Mouse (Mus musculus): ENCODE measurements at regions not wholly inside any gene's neighbourhood (a gene's known extent, or its start where the extent isn't known, plus 50 kb on each side); places are given as distances from the start of the nearest gene placed in this dataset.

DNA sequence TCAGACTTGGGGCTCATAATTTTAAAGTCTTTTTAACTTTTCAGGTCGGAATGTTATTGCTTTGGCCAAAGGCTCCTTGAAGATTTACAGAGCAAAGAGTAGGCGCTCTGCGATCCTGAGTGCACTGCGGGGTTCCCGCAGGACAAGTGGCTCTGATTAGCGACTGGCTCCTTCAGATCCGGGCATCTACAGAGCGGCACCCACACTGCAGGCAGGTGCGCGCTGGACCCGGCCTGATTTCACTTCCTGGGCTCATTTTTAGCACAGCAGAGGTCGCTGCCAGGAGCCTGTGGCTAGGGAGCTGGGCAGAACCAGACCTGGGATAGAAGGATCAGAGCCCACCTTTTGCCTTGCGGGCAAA lies 156.6 kb downstream of the Matn1 start:
- H3K4me3 ChIP-seq, result peak overlapping the region; percentile 23
- WGBS, result 15% methylated on average over 13 of the region's 13 CpGs
- no peak for ATAC-seq (ENCODE audit: low FRiP score, low read depth)
- peaks cover 21% of the 10 kb centered on the region for H3K27me3 ChIP-seq
- no peak overlapping the region for H3K27ac ChIP-seq (replicated peaks)
- H3K4me2 ChIP-seq (replicated peaks), result peak overlapping the region; percentile 43
- H3K9me3 ChIP-seq, result no peaks in the 10 kb centered on the region
- H3K9ac ChIP-seq (replicated peaks), result no peak overlapping the region
- no peaks in the 10 kb centered on the region for H3K36me3 ChIP-seq
- H3K4me1 ChIP-seq, result peaks cover 20% of the 10 kb centered on the region

- Histone ChIP-seq H3K4me2 (replicated peaks) (no peak overlapping the region), H3K4me1 (peaks cover 16% of the 10 kb centered on the region), H3K9me3 (no peaks in the 10 kb centered on the region), H3K9ac (replicated peaks) (no peak overlapping the region), H3K27me3 (peaks cover 25% of the 10 kb centered on the region), H3K27ac (replicated peaks) (no peak overlapping the region), H3K36me3 (no peaks in the 10 kb centered on the region), H3K4me3 (no peak overlapping the region)
- ATAC-seq (ENCODE audit: low FRiP score, low read depth), result no peak
- WGBS, result 81% methylated on average over 4 of the region's 4 CpGs
Measured at GRCm38 (mm10) chr4:131102163-131102562, 158.0 kb downstream of the Matn1 start.

GRCm38 (mm10) chr4:131107127-131107857 lies 163.1 kb downstream of the Matn1 start:
- peaks cover 11% of the 10 kb centered on the region for H3K4me1 ChIP-seq
- 52% methylated on average over 13 of the region's 13 CpGs for WGBS
- no peak overlapping the region for H3K27ac ChIP-seq (replicated peaks)
- ATAC-seq (ENCODE audit: low FRiP score, low read depth), result no peak
- H3K4me3 ChIP-seq, result no peak overlapping the region
- no peaks in the 10 kb centered on the region for H3K9me3 ChIP-seq
- H3K9ac ChIP-seq (replicated peaks), result no peak overlapping the region
- peaks cover 34% of the 10 kb centered on the region; the same call in 1 of the 2 replicates for H3K27me3 ChIP-seq
- no peaks in the 10 kb centered on the region for H3K36me3 ChIP-seq
- no peak overlapping the region for H3K4me2 ChIP-seq (replicated peaks)

- ATAC-seq (ENCODE audit: low FRiP score, low read depth), result no peak
- Histone ChIP-seq H3K4me2 (replicated peaks) (no peak overlapping the region), H3K4me1 (peaks cover 17% of the 10 kb centered on the region), H3K27ac (replicated peaks) (no peak overlapping the region), H3K27me3 (peaks cover 37% of the 10 kb centered on the region), H3K9me3 (no peaks in the 10 kb centered on the region), H3K9ac (replicated peaks) (no peak overlapping the region), H3K36me3 (no peaks in the 10 kb centered on the region), H3K4me3 (no peak overlapping the region)
- WGBS, result 81% methylated on average over 6 of the region's 6 CpGs
Measured at GRCm38 (mm10) chr4:131112536-131112935, 168.4 kb downstream of the Matn1 start.

GRCm38 (mm10) chr4:131113727-131114303 lies 169.6 kb downstream of the Matn1 start:
- Histone ChIP-seq H3K9ac (replicated peaks) (no peak overlapping the region), H3K27ac (replicated peaks) (no peak overlapping the region), H3K4me1 (peaks cover 22% of the 10 kb centered on the region), H3K4me3 (no peak overlapping the region), H3K9me3 (no peaks in the 10 kb centered on the region), H3K4me2 (replicated peaks) (no peak overlapping the region), H3K36me3 (no peaks in the 10 kb centered on the region), H3K27me3 (peaks cover 31% of the 10 kb centered on the region)
- no peak for ATAC-seq (ENCODE audit: low FRiP score, low read depth)
- 36% methylated on average over 10 of the region's 10 CpGs for WGBS

DNA sequence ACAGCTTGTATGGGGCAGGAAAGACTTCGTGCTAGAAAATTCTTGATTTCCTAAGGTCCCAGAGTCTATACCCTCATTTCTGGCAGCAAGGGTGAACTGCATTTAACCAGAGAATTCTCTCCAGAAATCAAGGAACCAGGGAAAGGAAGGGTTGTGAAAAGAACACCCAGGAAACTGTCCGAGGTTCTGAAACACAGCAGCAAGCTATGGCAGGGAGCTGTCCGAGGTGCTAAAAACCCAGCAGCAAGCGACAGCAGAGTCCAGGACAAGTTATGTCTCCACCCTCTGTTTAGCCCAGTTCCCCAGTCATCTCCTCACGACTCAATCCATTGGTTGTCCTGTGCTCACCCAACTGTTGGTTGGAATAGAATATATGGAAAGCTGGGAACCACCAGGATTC lies 171.1 kb downstream of the Matn1 start:
- no peak overlapping the region for H3K9ac ChIP-seq (replicated peaks)
- WGBS, result 11% methylated on average over 5 of the region's 5 CpGs
- H3K4me2 ChIP-seq (replicated peaks), result no peak overlapping the region
- no peaks in the 10 kb centered on the region for H3K36me3 ChIP-seq
- no peaks in the 10 kb centered on the region for H3K9me3 ChIP-seq
- peaks cover 22% of the 10 kb centered on the region for H3K4me1 ChIP-seq
- no peak overlapping the region for H3K27ac ChIP-seq (replicated peaks)
- no peak overlapping the region for H3K4me3 ChIP-seq
- peaks cover 22% of the 10 kb centered on the region for H3K27me3 ChIP-seq
- no peak for ATAC-seq (ENCODE audit: low FRiP score, low read depth)

GRCm38 (mm10) chr4:131118586-131118985 lies 174.4 kb downstream of the Matn1 start:
- 48% methylated on average over 4 of the region's 4 CpGs for WGBS
- ATAC-seq (ENCODE audit: low FRiP score, low read depth), result no peak
- no peak overlapping the region for H3K9ac ChIP-seq (replicated peaks)
- H3K27me3 ChIP-seq, result peaks cover 12% of the 10 kb centered on the region
- no peak overlapping the region for H3K4me2 ChIP-seq (replicated peaks)
- no peak overlapping the region for H3K4me3 ChIP-seq
- no peak overlapping the region for H3K27ac ChIP-seq (replicated peaks)
- H3K9me3 ChIP-seq, result no peaks in the 10 kb centered on the region
- H3K4me1 ChIP-seq, result peaks cover 14% of the 10 kb centered on the region; the same call in 1 of the 2 replicates
- H3K36me3 ChIP-seq, result no peaks in the 10 kb centered on the region

DNA sequence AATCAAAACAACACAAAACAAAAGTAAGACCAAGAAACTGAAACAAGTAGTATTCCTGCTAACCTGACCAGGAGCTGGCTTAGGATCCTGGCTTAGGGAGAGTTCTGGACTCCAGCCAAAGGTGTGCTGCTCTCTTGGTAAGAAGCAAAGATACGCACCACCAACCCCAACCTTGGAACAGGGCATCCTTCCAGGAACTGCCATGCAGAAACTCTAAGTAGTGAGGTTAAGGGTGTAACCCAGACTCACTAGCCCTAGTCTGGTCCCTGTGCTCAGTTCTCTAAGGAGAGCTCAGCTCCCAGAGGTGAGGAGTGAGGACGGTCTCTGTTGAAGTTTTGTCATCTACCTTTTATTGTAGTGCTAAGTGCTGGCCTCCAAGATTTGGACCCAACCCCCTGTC lies 175.4 kb downstream of the Matn1 start:
- 89% methylated on average over 2 of the region's 2 CpGs for WGBS
- Histone ChIP-seq H3K4me3 (no peak overlapping the region), H3K4me2 (replicated peaks) (no peak overlapping the region)

DNA sequence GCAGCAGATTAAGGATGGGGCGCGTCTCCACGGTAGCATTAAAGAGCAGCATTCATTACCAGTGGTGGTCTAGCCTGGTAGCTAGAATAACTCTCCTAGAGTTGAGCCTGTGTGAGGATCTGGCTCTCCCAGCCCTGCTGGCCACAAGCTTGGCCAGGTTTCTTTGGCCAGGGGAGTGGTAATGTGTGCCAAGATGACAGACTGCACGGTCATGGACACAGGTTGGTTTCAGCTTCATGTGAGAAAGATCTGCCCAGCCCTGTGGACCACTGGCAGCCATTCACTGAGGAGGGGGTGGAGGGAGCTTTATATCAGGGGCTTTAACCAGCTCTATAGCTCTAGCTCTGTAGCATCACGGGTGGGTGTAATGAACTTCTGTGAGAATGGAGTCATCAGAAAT lies 176.5 kb downstream of the Matn1 start:
- no peak for ATAC-seq (ENCODE audit: low FRiP score, low read depth)
- H3K36me3 ChIP-seq, result no peaks in the 10 kb centered on the region
- H3K9ac ChIP-seq (replicated peaks), result no peak overlapping the region
- peaks cover 8% of the 10 kb centered on the region; the same call in 1 of the 2 replicates for H3K4me1 ChIP-seq
- 87% methylated on average over 5 of the region's 5 CpGs for WGBS
- H3K9me3 ChIP-seq, result no peaks in the 10 kb centered on the region
- no peak overlapping the region for H3K4me2 ChIP-seq (replicated peaks)
- no peak overlapping the region for H3K27ac ChIP-seq (replicated peaks)
- H3K4me3 ChIP-seq, result no peak overlapping the region
- H3K27me3 ChIP-seq, result peaks cover 5% of the 10 kb centered on the region; the same call in 1 of the 2 replicates

More for the DNA sequence above, 175.4 kb downstream of the Matn1 start:
- Histone ChIP-seq H3K27me3 (peaks cover 10% of the 10 kb centered on the region; the same call in 1 of the 2 replicates), H3K9me3 (no peaks in the 10 kb centered on the region), H3K9ac (replicated peaks) (no peak overlapping the region), H3K4me1 (peaks cover 8% of the 10 kb centered on the region; the same call in 1 of the 2 replicates), H3K27ac (replicated peaks) (no peak overlapping the region), H3K36me3 (no peaks in the 10 kb centered on the region)
- no peak for ATAC-seq (ENCODE audit: low FRiP score, low read depth)

GRCm38 (mm10) chr4:131125975-131126374 lies 181.8 kb downstream of the Matn1 start:
- no peak overlapping the region for H3K27ac ChIP-seq (replicated peaks)
- no peak overlapping the region for H3K4me3 ChIP-seq
- no peak for ATAC-seq (ENCODE audit: low FRiP score, low read depth)
- 35% methylated on average over 7 of the region's 7 CpGs for WGBS
- no peaks in the 10 kb centered on the region for H3K36me3 ChIP-seq
- H3K9ac ChIP-seq (replicated peaks), result no peak overlapping the region
- H3K9me3 ChIP-seq, result no peaks in the 10 kb centered on the region
- no peak overlapping the region for H3K4me2 ChIP-seq (replicated peaks)
- H3K27me3 ChIP-seq, result 0 out of 2 replicates have a peak, but pooled peaks cover 8% of the 10 kb centered on the region
- peaks cover 12% of the 10 kb centered on the region for H3K4me1 ChIP-seq

GRCm38 (mm10) chr4:131126901-131127300 lies 182.7 kb downstream of the Matn1 start:
- no peak overlapping the region for H3K4me3 ChIP-seq
- peaks cover 12% of the 10 kb centered on the region for H3K4me1 ChIP-seq
- H3K27ac ChIP-seq (replicated peaks), result no peak overlapping the region
- WGBS, result 87% methylated on average over 6 of the region's 6 CpGs
- no peak overlapping the region for H3K4me2 ChIP-seq (replicated peaks)
- 0 out of 2 replicates have a peak, but pooled peaks cover 8% of the 10 kb centered on the region for H3K27me3 ChIP-seq
- no peaks in the 10 kb centered on the region for H3K9me3 ChIP-seq
- H3K36me3 ChIP-seq, result no peaks in the 10 kb centered on the region
- ATAC-seq (ENCODE audit: low FRiP score, low read depth), result no peak
- no peak overlapping the region for H3K9ac ChIP-seq (replicated peaks)

GRCm38 (mm10) chr4:131128646-131129045 lies 184.5 kb downstream of the Matn1 start:
- no peak for ATAC-seq (ENCODE audit: low FRiP score, low read depth)
- H3K4me2 ChIP-seq (replicated peaks), result no peak overlapping the region
- no peak overlapping the region for H3K27ac ChIP-seq (replicated peaks)
- H3K4me3 ChIP-seq, result no peak overlapping the region
- 25% methylated on average over 3 of the region's 3 CpGs for WGBS
- H3K9ac ChIP-seq (replicated peaks), result no peak overlapping the region
- peaks cover 12% of the 10 kb centered on the region for H3K4me1 ChIP-seq
- 0 out of 2 replicates have a peak, but pooled peaks cover 8% of the 10 kb centered on the region for H3K27me3 ChIP-seq
- no peaks in the 10 kb centered on the region for H3K36me3 ChIP-seq
- no peaks in the 10 kb centered on the region for H3K9me3 ChIP-seq
